8 mouse cellular contexts compared by ENCODE assay signal in genomic region chr7:24594309-24594803, GRCm38 (mm10). TPM values are rescaled to one million over a fixed set of nuclear protein-coding genes. Genes with fewer than 3 reads are reported as not detected.
A peak's percentile ranks its signal among the peaks of the same experiment; 100 is the strongest.
DNase-seq lines count a peak whose midpoint lies in the region; ATAC-seq lines count a peak whose summit lies in the region.

No protein-coding gene starts in this region.

- peak overlapping the region; percentile 57 to 73 for H3K4me3 ChIP-seq in heart, embryonic 14.5 days (ENCODE audit: control insufficient read depth in 1 of 2, insufficient read depth in 1 of 2, low read depth in 1 of 2, low read length in 2 of 2)
- H3K4me3 ChIP-seq in brown adipose tissue, adult 24 weeks (ENCODE audit: insufficient read depth, low read depth, low read length): peak overlapping the region; percentile 90
- H3K4me3 ChIP-seq in hindbrain, embryonic 15.5 days: peak overlapping the region; percentile 71
- H3K4me3 ChIP-seq in midbrain, embryonic 14.5 days (replicated peaks; ENCODE audit: low read depth, low read length): peak overlapping the region; percentile 61

- peak overlapping the region; percentile 73 for H3K4me2 ChIP-seq in heart, embryonic 14.5 days (ENCODE audit: low read length)
- peak overlapping the region; percentile 68 for H3K4me2 ChIP-seq in hindbrain, embryonic 15.5 days
- H3K4me2 ChIP-seq in midbrain, embryonic 14.5 days (ENCODE audit: low read length): peak overlapping the region; percentile 74

- no peaks in the 10 kb centered on the region for H3K9me3 ChIP-seq in heart, embryonic 14.5 days (ENCODE audit: control insufficient read depth, low read length)
- no peaks in the 10 kb centered on the region for H3K9me3 ChIP-seq in hindbrain, embryonic 15.5 days
- H3K9me3 ChIP-seq in midbrain, embryonic 14.5 days (ENCODE audit: control insufficient read depth, low read length): no peaks in the 10 kb centered on the region

- H3K9ac ChIP-seq in heart, embryonic 14.5 days (ENCODE audit: low read length): peak overlapping the region; percentile 70
- peak overlapping the region; percentile 67 for H3K9ac ChIP-seq in hindbrain, embryonic 15.5 days
- H3K9ac ChIP-seq in midbrain, embryonic 14.5 days (replicated peaks; ENCODE audit: low read length): peak overlapping the region; percentile 68; the same call in 1 of the 2 replicates

- no peak for DNase-seq in heart, adult 18-20 months
- no peak for DNase-seq in midbrain, embryonic 14.5 days
- no peak for DNase-seq in right cerebral cortex, postnatal 36 days (ENCODE audit: low spot score in 2 of 2)
- no peak for DNase-seq in spleen, postnatal 10 days (ENCODE audit: low spot score in 2 of 2)
- no peak for DNase-seq in layer of hippocampus, postnatal 10 days (ENCODE audit: low spot score in 2 of 2)

- no peak for ATAC-seq in heart, embryonic 14.5 days (ENCODE audit: insufficient number of reproducible peaks, insufficient read depth, low FRiP score, low read depth)
- ATAC-seq in hindbrain, embryonic 15.5 days (ENCODE audit: low FRiP score, low read depth): no peak; the same call in 1 of the 2 replicates
- no peak for ATAC-seq in midbrain, embryonic 14.5 days (ENCODE audit: low FRiP score, low TSS enrichment)

- peaks cover 3 to 4% of the 10 kb centered on the region in 2 experiments; a peak in 2 of 4 replicates for H3K4me1 ChIP-seq in heart, embryonic 14.5 days (ENCODE audit: control insufficient read depth in 2 of 2, insufficient read depth in 2 of 2, low read length in 2 of 2)
- H3K4me1 ChIP-seq in brown adipose tissue, adult 24 weeks (ENCODE audit: control insufficient read depth, insufficient read depth, insufficient read length, low read length): 0 out of 2 replicates have a peak, but pooled peaks cover 2% of the 10 kb centered on the region
- H3K4me1 ChIP-seq in hindbrain, embryonic 15.5 days (replicated peaks): peaks cover 30% of the 10 kb centered on the region
- peaks cover 8% of the 10 kb centered on the region; the same call in 1 of the 2 replicates for H3K4me1 ChIP-seq in midbrain, embryonic 14.5 days (ENCODE audit: control insufficient read depth, insufficient read depth, low read length)

- no peaks in the 10 kb centered on the region for H3K36me3 ChIP-seq in heart, embryonic 14.5 days (ENCODE audit: control insufficient read depth, insufficient read depth, low read length)
- H3K36me3 ChIP-seq in hindbrain, embryonic 15.5 days: no peaks in the 10 kb centered on the region
- no peaks in the 10 kb centered on the region for H3K36me3 ChIP-seq in midbrain, embryonic 14.5 days (ENCODE audit: control insufficient read depth, insufficient read depth, low read length)

- H3K27ac ChIP-seq in heart, embryonic 14.5 days (replicated peaks in 1 of 2; ENCODE audit: control insufficient read depth in 1 of 2, insufficient read depth in 1 of 2, low read depth in 2 of 2, low read length in 2 of 2): no peak overlapping the region
- H3K27ac ChIP-seq in brown adipose tissue, adult 24 weeks (replicated peaks; ENCODE audit: low read depth, low read length): no peak overlapping the region
- H3K27ac ChIP-seq in hindbrain, embryonic 15.5 days (replicated peaks): no peak overlapping the region
- no peak overlapping the region for H3K27ac ChIP-seq in midbrain, embryonic 14.5 days (replicated peaks; ENCODE audit: low read depth, low read length)

- WGBS in heart, embryonic 14.5 days: 4% methylated on average over 13 of the region's 13 CpGs
- 3% methylated on average over 13 of the region's 13 CpGs for WGBS in hindbrain, embryonic 15.5 days
- 3% methylated on average over 13 of the region's 13 CpGs for WGBS in midbrain, embryonic 14.5 days

- H3K27me3 ChIP-seq in heart, embryonic 14.5 days (ENCODE audit: control insufficient read depth, insufficient read depth, low read length): no peaks in the 10 kb centered on the region
- H3K27me3 ChIP-seq in hindbrain, embryonic 15.5 days: no peaks in the 10 kb centered on the region
- peaks cover 5% of the 10 kb centered on the region; the same call in 1 of the 2 replicates for H3K27me3 ChIP-seq in midbrain, embryonic 14.5 days (ENCODE audit: control insufficient read depth, insufficient read depth, low read length)

RNA-seq across cellular contexts. Expression of gene Zfp575, which starts 6.9 kb away (rescaled TPM):
- 0.36 and 0.49 TPM in 2 replicates for polyA plus RNA-seq in heart, embryonic 14.5 days (2014; fragmentation: Nextera tagmentation; extraction: Ambion mirVana)
- under 1 TPM in 1 of 2 experiments, not detected in 1; 0.13 TPM for total RNA-seq in heart, adult 18-20 months (2021)
- polyA plus RNA-seq in brown adipose tissue, adult 24 weeks (2012; ENCODE audit: insufficient read depth, insufficient read length, missing spikeins): not detected in 2 replicates
- 14.8 and 19.7 TPM in 2 replicates for polyA plus RNA-seq in hindbrain, embryonic 15.5 days (2015; fragmentation: Nextera tagmentation; extraction: Ambion mirVana)
- polyA plus RNA-seq in midbrain, embryonic 14.5 days (2014; fragmentation: Nextera tagmentation; extraction: Ambion mirVana): 9.2 and 12.1 TPM in 2 replicates
- total RNA-seq in layer of hippocampus, postnatal 10 days (2021): 1 to 10 TPM; 8.2 to 8.7 TPM

RNA-seq across cellular contexts. Expression of gene Ethe1, which starts 7.0 kb away (rescaled TPM):
- 24.8 and 26.2 TPM in 2 replicates for polyA plus RNA-seq in heart, embryonic 14.5 days (2014; fragmentation: Nextera tagmentation; extraction: Ambion mirVana)
- total RNA-seq in heart, adult 18-20 months (2021): 10 to 100 TPM; 61.2 to 71.1 TPM
- 17.2 and 20.4 TPM in 2 replicates for polyA plus RNA-seq in brown adipose tissue, adult 24 weeks (2012; ENCODE audit: insufficient read depth, insufficient read length, missing spikeins)
- polyA plus RNA-seq in hindbrain, embryonic 15.5 days (2015; fragmentation: Nextera tagmentation; extraction: Ambion mirVana): 27.4 and 27.5 TPM in 2 replicates
- polyA plus RNA-seq in midbrain, embryonic 14.5 days (2014; fragmentation: Nextera tagmentation; extraction: Ambion mirVana): 18.5 and 24.2 TPM in 2 replicates
- 1 to 10 TPM; 7.7 to 8.7 TPM for total RNA-seq in layer of hippocampus, postnatal 10 days (2021)

RNA-seq across cellular contexts. Expression of gene Phldb3, which starts 16.2 kb away (rescaled TPM):
- polyA plus RNA-seq in heart, embryonic 14.5 days (2014; fragmentation: Nextera tagmentation; extraction: Ambion mirVana): 0.08 TPM in 1 of 2 replicates, not detected in the other
- total RNA-seq in heart, adult 18-20 months (2021): under 1 TPM; 0.10 to 0.31 TPM
- 0.75 TPM in 1 of 2 replicates, not detected in the other for polyA plus RNA-seq in brown adipose tissue, adult 24 weeks (2012; ENCODE audit: insufficient read depth, insufficient read length, missing spikeins)
- polyA plus RNA-seq in hindbrain, embryonic 15.5 days (2015; fragmentation: Nextera tagmentation; extraction: Ambion mirVana): not detected in 2 replicates
- not detected in 2 replicates for polyA plus RNA-seq in midbrain, embryonic 14.5 days (2014; fragmentation: Nextera tagmentation; extraction: Ambion mirVana)
- total RNA-seq in layer of hippocampus, postnatal 10 days (2021): under 1 TPM; 0.37 to 0.60 TPM

RNA-seq across cellular contexts. Expression of gene Lypd3, which starts 42.0 kb away (rescaled TPM):
- not detected in 2 replicates for polyA plus RNA-seq in heart, embryonic 14.5 days (2014; fragmentation: Nextera tagmentation; extraction: Ambion mirVana)
- not detected for total RNA-seq in heart, adult 18-20 months (2021)
- not detected in 2 replicates for polyA plus RNA-seq in brown adipose tissue, adult 24 weeks (2012; ENCODE audit: insufficient read depth, insufficient read length, missing spikeins)
- 0.41 and 0.73 TPM in 2 replicates for polyA plus RNA-seq in hindbrain, embryonic 15.5 days (2015; fragmentation: Nextera tagmentation; extraction: Ambion mirVana)
- polyA plus RNA-seq in midbrain, embryonic 14.5 days (2014; fragmentation: Nextera tagmentation; extraction: Ambion mirVana): 0.13 and 0.26 TPM in 2 replicates
- total RNA-seq in layer of hippocampus, postnatal 10 days (2021): under 1 TPM; 0.20 to 0.64 TPM

RNA-seq across cellular contexts. Expression of gene Xrcc1, which starts 48.3 kb away (rescaled TPM):
- 54.6 and 57.4 TPM in 2 replicates for polyA plus RNA-seq in heart, embryonic 14.5 days (2014; fragmentation: Nextera tagmentation; extraction: Ambion mirVana)
- 10 to 100 TPM; 21.7 to 23.9 TPM for total RNA-seq in heart, adult 18-20 months (2021)
- polyA plus RNA-seq in brown adipose tissue, adult 24 weeks (2012; ENCODE audit: insufficient read depth, insufficient read length, missing spikeins): 20.7 and 22.5 TPM in 2 replicates
- 66.2 and 72.1 TPM in 2 replicates for polyA plus RNA-seq in hindbrain, embryonic 15.5 days (2015; fragmentation: Nextera tagmentation; extraction: Ambion mirVana)
- polyA plus RNA-seq in midbrain, embryonic 14.5 days (2014; fragmentation: Nextera tagmentation; extraction: Ambion mirVana): 55.0 and 55.8 TPM in 2 replicates
- total RNA-seq in layer of hippocampus, postnatal 10 days (2021): 10 to 100 TPM; 37.8 to 39.7 TPM
